Mouse (Mus musculus) neural tube, embryonic 13.5 days (tissue): ENCODE data around the gene 6820408C15Rik. TPM values are rescaled to one million over a fixed set of nuclear protein-coding genes. Genes with fewer than 3 reads are reported as not detected.

Source experiments
- ATAC-seq: fragments of 200-750 bp; cut with Nextera tagmentation; 2 replicates; pipeline ENCODE4 v1.8.0; 2017; ENCODE audit warnings: low read depth, mild to moderate bottlenecking, moderate TSS enrichment, moderate library complexity
- H3K27ac ChIP-seq: fragments of 300-500 bp; sonication (generic); replicated peaks from 2 replicates; pipeline ENCODE4 v1.5.1; 2015; ENCODE audit warnings: moderate library complexity, mild to moderate bottlenecking, inconsistent platforms
- H3K27me3 ChIP-seq: fragments of 300-500 bp; sonication (generic); 2 replicates; pipeline ENCODE4 v1.6.1; 2015; ENCODE audit warnings: mild to moderate bottlenecking, inconsistent platforms
- H3K36me3 ChIP-seq: fragments of 300-500 bp; sonication (generic); 2 replicates; pipeline ENCODE4 v1.6.1; 2015; ENCODE audit warnings: mild to moderate bottlenecking, inconsistent platforms
- H3K4me1 ChIP-seq: fragments of 300-500 bp; sonication (generic); replicated peaks from 2 replicates; pipeline ENCODE4 v1.6.1; 2015; ENCODE audit warnings: inconsistent platforms
- H3K4me2 ChIP-seq: fragments of 300-500 bp; sonication (generic); 2 replicates; pipeline ENCODE4 v1.6.1; 2015; ENCODE audit warnings: inconsistent platforms, mild to moderate bottlenecking, moderate library complexity
- H3K4me3 ChIP-seq: fragments of 300-500 bp; sonication (generic); 2 replicates; pipeline ENCODE4 v1.5.1; 2015; ENCODE audit warnings: mild to moderate bottlenecking, inconsistent platforms
- H3K9ac ChIP-seq: fragments of 300-500 bp; sonication (generic); 2 replicates; pipeline ENCODE4 v1.6.1; 2015; ENCODE audit warnings: moderate library complexity, mild to moderate bottlenecking, inconsistent platforms
- H3K9me3 ChIP-seq: fragments of 300-500 bp; sonication (generic); 2 replicates; pipeline ENCODE4 v1.6.1; 2016; ENCODE audit warnings: inconsistent platforms
- WGBS: fragments of 180-500 bp; shearing (Covaris S2); methylation state at CpG from one replicate; pipeline ENCODE4 v1.1.7; 2015; 5-methylcytosine and 5-hydroxymethylcytosine counted together
- polyA plus RNA-seq: library from polyadenylated mRNA; unstranded; fragments of >200 nt; fragmentation: Nextera tagmentation; extraction: Ambion mirVana; gene quantifications from 2 replicates; pipeline ENCODE4 v1.2.1, GENCODE M21; 2015

The 6820408C15Rik gene
- polyA plus RNA-seq, 1 experiment from 2014 or later = 0.67 TPM

DNA sequence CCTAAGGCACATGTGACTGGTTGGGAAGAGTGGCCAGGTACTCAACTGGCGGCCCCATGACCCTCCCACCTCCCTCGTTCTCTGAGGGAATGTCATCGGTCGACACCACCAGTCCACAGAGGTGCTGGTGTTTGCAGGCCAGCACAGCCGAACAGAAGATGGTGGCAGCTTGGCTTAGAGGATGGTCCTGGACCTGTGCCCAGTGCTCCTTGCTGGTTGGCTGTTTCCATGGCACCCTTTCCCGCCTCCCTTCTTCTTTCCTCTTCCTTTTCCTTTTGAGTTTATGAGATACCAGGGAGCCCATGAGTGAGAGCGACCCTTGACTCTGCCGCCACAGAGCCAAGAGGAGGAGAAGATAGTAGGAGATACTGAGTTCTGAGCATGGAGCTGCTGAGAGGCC lies 27.9 kb downstream of the 6820408C15Rik start:
- H3K9ac ChIP-seq = no peak overlapping the region
- H3K27ac ChIP-seq = no peak overlapping the region
- no peak for ATAC-seq
- no peak overlapping the region for H3K4me3 ChIP-seq
- no peaks in the 10 kb centered on the region for H3K9me3 ChIP-seq
- H3K4me2 ChIP-seq = no peak overlapping the region
- 0 out of 2 replicates have a peak, but pooled peaks cover 3% of the 10 kb centered on the region for H3K4me1 ChIP-seq
- WGBS = 84% methylated on average over 8 of the region's 8 CpGs
- no peaks in the 10 kb centered on the region for H3K27me3 ChIP-seq
- no peaks in the 10 kb centered on the region for H3K36me3 ChIP-seq

DNA sequence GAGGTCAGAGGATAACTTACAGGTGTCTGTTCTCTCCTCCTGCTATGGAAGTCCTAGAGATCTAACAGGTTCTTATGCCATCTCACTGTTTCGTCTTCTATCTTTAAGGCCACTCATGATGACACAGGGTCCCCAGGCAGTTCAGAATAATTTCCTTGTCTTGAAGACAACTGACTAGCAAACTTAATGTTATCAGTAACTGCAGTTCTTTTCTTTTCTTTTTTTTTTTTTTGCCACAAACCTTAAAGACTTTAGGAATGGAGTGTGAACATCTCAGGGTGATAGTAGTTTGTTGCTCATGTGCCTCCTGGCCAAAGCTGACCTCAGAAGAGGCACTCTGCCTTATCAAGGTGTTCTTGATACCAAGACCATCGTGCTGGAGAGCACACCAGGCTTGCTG lies 31.3 kb downstream of the 6820408C15Rik start:
- WGBS = 68% methylated on average over 2 of the region's 2 CpGs
- Histone ChIP-seq H3K36me3 (no peaks in the 10 kb centered on the region), H3K27me3 (no peaks in the 10 kb centered on the region), H3K9ac (no peak overlapping the region), H3K4me2 (no peak overlapping the region), H3K9me3 (no peaks in the 10 kb centered on the region), H3K4me3 (no peak overlapping the region), H3K27ac (no peak overlapping the region), H3K4me1 (0 out of 2 replicates have a peak, but pooled peaks cover 3% of the 10 kb centered on the region)
- ATAC-seq = no peak

DNA sequence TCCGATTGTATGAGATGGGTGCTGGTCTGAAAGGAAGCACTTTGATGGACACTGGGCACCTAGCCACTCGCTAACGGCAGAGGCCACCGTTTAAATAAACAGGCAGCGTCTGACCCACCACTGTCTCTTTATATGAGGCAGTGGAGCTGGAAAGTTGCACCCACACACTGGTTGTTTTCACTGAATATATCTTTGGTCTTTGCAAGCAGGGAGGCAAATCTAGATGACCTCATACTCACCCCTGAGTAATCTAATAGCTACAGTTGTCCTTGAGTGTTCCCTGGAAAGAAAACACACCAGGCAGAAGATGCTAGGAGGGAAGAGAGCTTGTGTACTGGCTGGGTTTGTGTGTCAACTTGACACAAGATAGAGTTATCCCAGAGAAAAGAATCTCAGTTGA lies 32.1 kb downstream of the 6820408C15Rik start:
- Histone ChIP-seq H3K4me2 (no peak overlapping the region), H3K36me3 (no peaks in the 10 kb centered on the region), H3K9ac (no peak overlapping the region), H3K27me3 (no peaks in the 10 kb centered on the region), H3K9me3 (no peaks in the 10 kb centered on the region), H3K4me3 (no peak overlapping the region), H3K4me1 (0 out of 2 replicates have a peak, but pooled peaks cover 3% of the 10 kb centered on the region), H3K27ac (no peak overlapping the region)
- ATAC-seq = no peak
- 65% methylated on average over 5 of the region's 5 CpGs for WGBS

DNA sequence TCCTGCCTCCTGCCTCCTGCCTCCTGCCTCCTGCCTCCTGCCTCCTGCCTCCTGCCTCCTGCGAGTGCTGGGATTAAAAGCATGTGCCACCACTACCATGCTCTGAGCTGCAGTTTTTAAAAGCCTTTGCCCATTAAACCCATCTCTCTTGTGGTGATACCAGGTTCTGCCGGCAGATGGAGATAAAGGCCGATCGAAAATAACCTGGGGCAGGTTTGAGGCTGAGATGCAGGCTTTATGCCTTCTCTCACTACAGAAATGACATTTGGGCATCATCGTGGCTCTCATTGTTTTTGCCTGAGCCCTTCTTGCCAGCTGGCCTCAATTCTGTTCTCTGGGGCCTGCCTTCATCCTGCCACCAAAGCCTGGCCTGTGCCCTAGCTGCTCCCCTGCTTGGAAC lies 34.9 kb downstream of the 6820408C15Rik start:
- WGBS = 6% methylated on average over 5 of the region's 5 CpGs
- ATAC-seq = no peak
- Histone ChIP-seq H3K36me3 (no peaks in the 10 kb centered on the region), H3K27me3 (no peaks in the 10 kb centered on the region), H3K9me3 (no peaks in the 10 kb centered on the region), H3K4me2 (no peak overlapping the region), H3K4me1 (no peaks in the 10 kb centered on the region), H3K9ac (peak overlapping the region; percentile 31; the same call in 1 of the 2 replicates), H3K4me3 (no peak overlapping the region), H3K27ac (no peak overlapping the region)

DNA sequence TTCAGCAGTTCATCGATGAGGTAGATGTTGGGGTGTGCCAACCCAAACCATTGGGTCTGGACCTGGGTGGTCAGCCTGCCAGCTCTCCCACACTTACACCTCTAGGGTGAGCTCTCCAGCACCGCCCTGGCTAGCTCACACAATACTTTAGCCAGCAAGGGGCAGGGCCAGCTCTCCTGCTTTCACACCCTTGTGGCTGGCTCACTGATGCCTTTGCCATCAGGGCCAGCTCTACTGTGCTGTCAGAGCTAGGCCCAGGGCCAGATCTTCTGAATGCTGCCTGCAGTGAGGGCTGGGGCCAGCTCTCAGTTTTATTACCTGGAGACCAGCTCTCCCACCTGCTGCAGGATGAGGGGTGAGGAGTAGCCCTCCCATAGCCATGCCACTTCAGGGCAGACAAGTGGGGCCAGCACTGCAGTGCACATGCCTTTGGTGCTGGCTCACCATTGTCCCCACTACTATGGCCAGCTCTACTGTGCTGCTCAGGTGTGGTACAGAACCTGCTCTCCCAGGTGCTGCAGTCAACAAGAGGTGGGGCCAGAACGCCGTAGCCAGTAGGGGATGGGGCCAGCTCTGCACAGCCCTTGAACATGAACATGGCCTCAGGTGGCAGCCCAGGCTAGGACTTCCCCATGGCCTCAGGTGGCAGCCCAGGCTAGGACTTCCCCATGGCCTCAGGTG lies 36.9 kb downstream of the 6820408C15Rik start:
- Histone ChIP-seq H3K4me1 (no peaks in the 10 kb centered on the region), H3K9ac (no peak overlapping the region), H3K27me3 (no peaks in the 10 kb centered on the region), H3K4me2 (no peak overlapping the region), H3K36me3 (no peaks in the 10 kb centered on the region), H3K27ac (no peak overlapping the region), H3K4me3 (no peak overlapping the region), H3K9me3 (no peaks in the 10 kb centered on the region)
- WGBS = 76% methylated on average over 4 of the region's 4 CpGs
- no peak for ATAC-seq

DNA sequence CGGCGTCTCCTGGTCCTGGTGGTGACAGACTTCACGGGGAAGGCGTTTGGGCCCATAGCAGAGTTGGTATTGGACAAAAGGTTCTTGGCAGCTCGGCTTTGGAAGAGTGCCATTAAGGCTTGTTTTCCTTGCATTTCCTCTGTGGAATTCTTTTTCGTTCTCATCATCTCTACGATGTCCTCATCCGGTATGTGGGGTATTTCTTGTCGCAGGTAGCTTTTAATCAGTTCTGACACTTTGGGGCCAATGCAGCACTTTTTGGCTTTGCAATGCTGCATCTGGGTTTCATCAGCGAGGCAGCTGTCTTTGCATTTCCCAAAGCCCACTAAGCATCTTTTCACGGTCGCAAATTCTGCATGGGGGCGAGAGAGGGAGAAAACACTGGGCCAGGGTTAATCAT lies 43.9 kb downstream of the 6820408C15Rik start:
- Histone ChIP-seq H3K36me3 (no peaks in the 10 kb centered on the region), H3K4me3 (no peak overlapping the region), H3K4me1 (no peaks in the 10 kb centered on the region), H3K9me3 (no peaks in the 10 kb centered on the region), H3K9ac (no peak overlapping the region), H3K4me2 (no peak overlapping the region), H3K27ac (no peak overlapping the region), H3K27me3 (no peaks in the 10 kb centered on the region)
- ATAC-seq = no peak
- 57% methylated on average over 13 of the region's 13 CpGs for WGBS

DNA sequence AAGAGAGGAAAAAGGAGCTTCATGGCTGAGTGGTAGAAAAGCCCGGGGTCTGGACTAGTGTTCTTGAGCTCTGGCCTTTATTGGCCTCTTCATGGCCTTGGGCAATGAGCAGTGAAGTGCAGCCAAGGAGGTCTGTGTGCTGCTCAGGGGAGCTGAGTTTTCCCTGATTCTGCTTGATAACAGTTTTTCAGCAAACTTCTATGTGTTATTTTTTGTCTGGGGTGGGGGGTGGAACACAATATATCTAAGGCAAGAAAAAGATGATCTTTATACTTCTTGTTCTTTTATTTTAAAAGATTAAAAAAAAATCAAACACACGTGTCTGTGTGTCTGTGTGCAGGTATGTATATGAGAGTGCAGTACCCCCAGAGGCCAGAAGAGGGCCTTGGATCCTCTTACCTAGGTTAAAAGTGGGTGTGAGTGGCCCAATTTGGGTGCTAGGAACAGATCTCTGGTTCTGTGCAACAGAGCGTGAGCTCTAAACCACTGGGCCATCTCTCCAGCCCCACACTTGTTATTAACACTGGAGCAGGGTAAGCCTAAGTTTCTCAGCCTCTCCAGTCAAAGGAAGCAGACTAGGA lies 49.3 kb downstream of the 6820408C15Rik start, which contains the start of gene Defb23:
Gene Defb23, minus strand, starts transcription at position 51 of the 581 bp plus-strand sequence.
- H3K9me3 ChIP-seq = no peaks in the 10 kb centered on the region
- no peaks in the 10 kb centered on the region for H3K27me3 ChIP-seq
- H3K9ac ChIP-seq = no peak within 1 kb of the TSS
- H3K4me1 ChIP-seq = no peaks in the 10 kb centered on the region
- 91% methylated on average over 3 of the region's 3 CpGs for WGBS
- ATAC-seq = no peak
- no peak within 1 kb of the TSS for H3K27ac ChIP-seq
- no peak within 1 kb of the TSS for H3K4me3 ChIP-seq
- no peaks in the 10 kb centered on the region for H3K36me3 ChIP-seq
- H3K4me2 ChIP-seq = no peak within 1 kb of the TSS

DNA sequence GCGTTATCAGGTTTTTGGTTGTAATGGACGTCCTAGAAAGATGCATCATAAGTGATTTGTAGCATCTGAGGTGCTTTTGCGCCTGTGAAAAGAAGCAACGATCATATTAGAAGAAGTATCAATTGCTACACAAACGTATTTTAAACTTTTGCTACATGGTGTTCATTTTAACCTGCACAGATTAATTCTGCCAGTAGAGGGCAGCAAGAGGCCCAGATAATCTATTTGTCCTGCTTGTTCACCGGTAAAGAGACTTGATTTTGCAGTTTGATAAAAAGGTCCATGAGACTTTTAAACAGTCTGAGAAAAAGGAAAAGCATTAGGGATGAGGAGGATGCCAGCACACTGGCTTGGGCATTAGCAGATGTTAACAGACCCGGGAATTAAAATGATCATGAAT lies 55.6 kb downstream of the 6820408C15Rik start:
- 37% methylated on average over 7 of the region's 7 CpGs for WGBS
- H3K36me3 ChIP-seq = no peaks in the 10 kb centered on the region
- H3K4me3 ChIP-seq = no peak overlapping the region
- no peaks in the 10 kb centered on the region for H3K9me3 ChIP-seq
- no peaks in the 10 kb centered on the region for H3K27me3 ChIP-seq
- no peak overlapping the region for H3K4me2 ChIP-seq
- no peak overlapping the region for H3K27ac ChIP-seq
- no peak overlapping the region for H3K9ac ChIP-seq
- no peak for ATAC-seq
- H3K4me1 ChIP-seq = no peaks in the 10 kb centered on the region

DNA sequence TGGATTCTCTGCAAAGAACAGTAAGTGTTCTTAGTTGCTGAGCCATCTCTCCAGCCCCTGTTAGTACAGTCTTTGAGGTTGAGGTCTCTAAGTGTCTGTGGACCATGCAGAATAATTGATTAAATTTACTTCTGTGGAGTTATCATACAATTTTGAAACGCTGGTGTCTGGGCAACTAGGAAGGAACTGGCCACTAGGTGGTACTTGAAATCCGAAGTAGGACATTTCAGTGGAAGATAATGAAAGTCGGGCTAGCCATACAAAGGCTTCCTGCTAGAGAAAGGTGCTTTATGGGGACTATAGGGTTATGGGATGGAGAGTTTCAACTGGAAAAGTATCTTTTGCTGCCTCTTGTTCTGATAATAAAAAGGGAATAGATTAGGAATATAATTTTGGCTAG lies 57.0 kb downstream of the 6820408C15Rik start:
- 31% methylated on average over 3 of the region's 3 CpGs for WGBS
- Histone ChIP-seq H3K4me3 (no peak overlapping the region), H3K9ac (no peak overlapping the region), H3K9me3 (no peaks in the 10 kb centered on the region), H3K4me2 (no peak overlapping the region), H3K4me1 (no peaks in the 10 kb centered on the region), H3K36me3 (no peaks in the 10 kb centered on the region), H3K27me3 (no peaks in the 10 kb centered on the region), H3K27ac (no peak overlapping the region)
- ATAC-seq = no peak

DNA sequence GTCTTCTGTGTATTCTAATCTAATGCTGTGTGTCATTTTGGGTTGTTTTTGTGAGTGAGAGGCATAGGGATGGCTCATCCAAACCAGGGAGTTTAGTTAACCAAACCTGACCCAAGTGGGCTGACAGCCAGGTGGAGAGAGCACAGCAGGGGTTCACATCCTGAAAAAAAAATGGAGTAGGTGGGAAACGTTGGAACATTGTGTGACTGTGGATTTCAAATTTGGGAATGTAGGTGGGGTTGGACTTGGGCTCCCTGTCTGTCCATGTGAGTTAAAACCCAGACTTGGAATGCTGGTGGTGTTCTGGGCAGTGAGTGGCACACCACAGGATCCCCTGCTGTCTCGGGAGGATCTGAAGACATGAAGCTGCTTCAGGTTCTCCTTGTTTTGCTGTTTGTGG lies 61.4 kb downstream of the 6820408C15Rik start, which contains the start of gene Defb20:
Gene Defb20, plus strand, starts transcription at position 301 of the 400 bp plus-strand sequence.
- H3K27ac ChIP-seq = no peak within 1 kb of the TSS
- H3K9me3 ChIP-seq = 0 out of 2 replicates have a peak, but pooled peaks cover 2% of the 10 kb centered on the region
- H3K27me3 ChIP-seq = no peaks in the 10 kb centered on the region
- H3K4me3 ChIP-seq = no peak within 1 kb of the TSS
- WGBS = 66% methylated on average over 2 of the region's 2 CpGs
- no peak for ATAC-seq
- H3K4me1 ChIP-seq = no peaks in the 10 kb centered on the region
- no peak within 1 kb of the TSS for H3K4me2 ChIP-seq
- H3K9ac ChIP-seq = no peak within 1 kb of the TSS
- H3K36me3 ChIP-seq = no peaks in the 10 kb centered on the region

DNA sequence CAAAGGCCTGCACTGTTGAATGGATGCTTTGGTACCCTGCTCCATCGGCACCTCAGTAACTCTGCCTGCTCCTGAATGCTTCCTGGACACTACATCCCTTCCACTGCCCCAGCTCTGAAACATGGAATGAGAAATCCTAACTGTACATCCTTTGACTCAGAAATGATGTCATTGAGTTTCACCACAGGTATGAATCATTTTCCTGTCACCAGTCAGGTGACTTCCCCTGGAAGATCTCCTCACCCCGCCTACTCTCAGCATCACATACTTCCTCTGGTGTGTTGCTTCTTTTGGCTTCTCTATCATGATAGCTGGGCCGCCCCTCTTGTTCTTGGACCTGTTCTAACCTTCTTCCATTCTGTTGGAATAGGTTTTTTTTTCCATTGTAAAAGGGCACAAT lies 65.5 kb downstream of the 6820408C15Rik start:
- WGBS = 92% methylated on average over 3 of the region's 3 CpGs

DNA sequence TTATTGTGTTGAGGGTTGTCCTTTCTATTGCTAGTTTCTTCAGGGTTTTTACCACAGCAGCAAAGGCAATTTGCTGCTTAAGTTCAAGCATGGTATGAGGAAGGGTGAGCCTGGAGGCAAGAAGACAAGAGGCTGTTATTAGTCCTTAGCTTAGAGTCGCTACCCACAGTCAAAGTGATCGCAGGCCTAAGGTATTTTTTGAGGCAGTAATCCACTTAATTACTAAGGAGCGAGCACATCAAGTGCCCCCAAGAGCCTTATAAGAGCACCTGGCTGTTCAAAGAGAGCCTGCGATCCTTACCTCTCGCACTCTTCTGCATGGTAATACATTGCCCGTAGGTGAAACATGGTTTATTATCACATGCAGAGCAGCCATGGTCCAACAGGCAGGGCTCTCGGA lies 66.3 kb downstream of the 6820408C15Rik start:
- Histone ChIP-seq H3K4me3 (no peak overlapping the region), H3K4me1 (no peaks in the 10 kb centered on the region), H3K27ac (no peak overlapping the region), H3K27me3 (no peaks in the 10 kb centered on the region), H3K9ac (no peak overlapping the region), H3K36me3 (no peaks in the 10 kb centered on the region), H3K4me2 (no peak overlapping the region), H3K9me3 (0 out of 2 replicates have a peak, but pooled peaks cover 2% of the 10 kb centered on the region)
- WGBS = 89% methylated on average over 7 of the region's 7 CpGs
- ATAC-seq = no peak

More for the DNA sequence above, 65.5 kb downstream of the 6820408C15Rik start:
- Histone ChIP-seq H3K9me3 (0 out of 2 replicates have a peak, but pooled peaks cover 2% of the 10 kb centered on the region), H3K27ac (no peak overlapping the region), H3K4me3 (no peak overlapping the region), H3K4me1 (no peaks in the 10 kb centered on the region), H3K27me3 (no peaks in the 10 kb centered on the region), H3K4me2 (no peak overlapping the region), H3K9ac (no peak overlapping the region), H3K36me3 (no peaks in the 10 kb centered on the region)
- no peak for ATAC-seq
